Mouse (Mus musculus) myocyte (in vitro differentiated cells): Measurements from ENCODE around the gene Olfr45. TPM values are rescaled to one million over a fixed set of nuclear protein-coding genes. Genes with fewer than 3 reads are reported as not detected.

ENCODE experiments used
- H3K27me3 ChIP-seq: one replicate; pipeline ENCODE4 v1.6.1; 2011; ENCODE audit not compliant: control insufficient read depth, insufficient read depth, insufficient read length
- H3K36me3 ChIP-seq: one replicate; pipeline ENCODE4 v1.6.1; 2011; ENCODE audit not compliant: control insufficient read depth, insufficient read depth
- H3K4me2 ChIP-seq: one replicate; pipeline ENCODE4 v1.6.1; 2011; ENCODE audit warnings: low read depth, control low read depth
- H3K4me3 ChIP-seq: one replicate; pipeline ENCODE4 v1.5.1; 2011; ENCODE audit warnings: mild to moderate bottlenecking, control low read depth, moderate library complexity
- H3K79me2 ChIP-seq: one replicate; pipeline ENCODE4 v1.6.1; 2011; ENCODE audit not compliant: control insufficient read depth, insufficient read depth
- H3ac ChIP-seq: one replicate; pipeline ENCODE4 v1.6.1; 2011; ENCODE audit not compliant: control insufficient read depth, insufficient read length
- CEBPB ChIP-seq: IDR thresholded peaks from 2 replicates; pipeline ENCODE4 v1.6.1; 2011; ENCODE audit warnings: mild to moderate bottlenecking, moderate library complexity; ENCODE audit not compliant: poor library complexity, insufficient read depth, severe bottlenecking
- E2F4 ChIP-seq: IDR thresholded peaks from one replicate; pipeline ENCODE4 v1.6.1; 2011; ENCODE audit warnings: mild to moderate bottlenecking, control low read depth, moderate library complexity; ENCODE audit not compliant: insufficient read depth
- MAX ChIP-seq: IDR thresholded peaks from one replicate; pipeline ENCODE4 v1.6.1; 2011; ENCODE audit warnings: low read depth, mild to moderate bottlenecking, control low read depth
- MYOD1 ChIP-seq, 3 experiments: IDR thresholded peaks; one replicate each; pipeline ENCODE4 v1.6.1; 2011; ENCODE audit warnings: control low read depth in 2 of 3, low read depth in 2 of 3, mild to moderate bottlenecking in 2 of 3, moderate library complexity in 1 of 3; ENCODE audit not compliant: insufficient read length in 2 of 3, control insufficient read depth in 1 of 3
- MYOG ChIP-seq, 3 experiments: IDR thresholded peaks; one replicate each; pipeline ENCODE4 v1.6.1; 2011; ENCODE audit warnings: control low read depth in 2 of 3, low read depth in 2 of 3, mild to moderate bottlenecking in 2 of 3; ENCODE audit not compliant: insufficient read length in 2 of 3, control insufficient read depth in 1 of 3, insufficient read depth in 1 of 3
- POLR2A ChIP-seq: IDR thresholded peaks from one replicate; pipeline ENCODE4 v1.6.1; 2011; ENCODE audit warnings: low read depth, mild to moderate bottlenecking, control low read depth, moderate library complexity; ENCODE audit not compliant: insufficient read length
- POLR2AphosphoS2 ChIP-seq: IDR thresholded peaks from one replicate; pipeline ENCODE4 v1.6.1; 2011; ENCODE audit warnings: low read depth, control low read depth; ENCODE audit not compliant: insufficient read length
- REST ChIP-seq: IDR thresholded peaks from one replicate; pipeline ENCODE4 v1.6.1; 2011; ENCODE audit warnings: mild to moderate bottlenecking, control low read depth, moderate library complexity; ENCODE audit not compliant: insufficient read depth, insufficient read length
- SRF ChIP-seq: IDR thresholded peaks from one replicate; pipeline ENCODE4 v1.6.1; 2011; ENCODE audit warnings: low read depth; ENCODE audit not compliant: control insufficient read depth, insufficient read length
- TCF12 ChIP-seq: IDR thresholded peaks from one replicate; pipeline ENCODE4 v1.6.1; 2011; ENCODE audit warnings: mild to moderate bottlenecking, control low read depth; ENCODE audit not compliant: poor library complexity, insufficient read depth, severe bottlenecking
- TCF3 ChIP-seq: IDR thresholded peaks from one replicate; pipeline ENCODE4 v1.6.1; 2011; ENCODE audit warnings: low read depth, control low read depth; ENCODE audit not compliant: insufficient read length
- USF1 ChIP-seq: IDR thresholded peaks from one replicate; pipeline ENCODE4 v1.6.1; 2011; ENCODE audit warnings: low read depth, mild to moderate bottlenecking, control low read depth, moderate library complexity
- polyA plus RNA-seq: library from polyadenylated mRNA; unstranded; fragments of >200 nt; fragmentation: generic; extraction: Trizol; gene quantifications from one replicate; pipeline ENCODE4 v1.2.1, GENCODE M21; 2012; ENCODE audit warnings: missing spikeins

Olfr45 gene
- polyA plus RNA-seq, 1 experiment, result not detected

GRCm38 (mm10) chr7:140721095-140721494 lies 39.3 kb downstream of the Olfr45 start:
- Histone ChIP-seq H3K36me3 (no peaks in the 10 kb centered on the region), H3K27me3 (no peaks in the 10 kb centered on the region), H3ac (no peak overlapping the region), H3K4me2 (no peak overlapping the region), H3K79me2 (no peaks in the 10 kb centered on the region), H3K4me3 (no peak overlapping the region)
- no peak for TF ChIP-seq TCF3

GRCm38 (mm10) chr7:140725558-140725957 lies 43.8 kb downstream of the Olfr45 start:
- Histone ChIP-seq H3K36me3 (no peaks in the 10 kb centered on the region), H3ac (no peak overlapping the region), H3K79me2 (no peaks in the 10 kb centered on the region), H3K27me3 (no peaks in the 10 kb centered on the region), H3K4me3 (no peak overlapping the region), H3K4me2 (no peak overlapping the region)
- TF ChIP-seq MYOD1 (IDR thresholded peaks at IDR 0.05; ENCODE audit: control insufficient read depth in 1 of 3, insufficient read length in 2 of 3, low read depth in 2 of 3) (no peak), POLR2AphosphoS2 (no peak), CEBPB (no peak), USF1 (no peak), SRF (no peak), MYOG (IDR thresholded peaks at IDR 0.05; ENCODE audit: control insufficient read depth in 1 of 3, insufficient read depth in 1 of 3, insufficient read length in 2 of 3, low read depth in 2 of 3) (no peak), REST (no peak), TCF12 (no peak), POLR2A (no peak), E2F4 (no peak)

- Histone ChIP-seq H3ac (no peak overlapping the region), H3K27me3 (no peaks in the 10 kb centered on the region), H3K79me2 (no peaks in the 10 kb centered on the region), H3K4me2 (no peak overlapping the region), H3K36me3 (no peaks in the 10 kb centered on the region), H3K4me3 (no peak overlapping the region)
- TF ChIP-seq POLR2A (no peak), TCF3 (no peak), SRF (no peak), MAX (no peak), CEBPB (no peak), REST (no peak), MYOG (IDR thresholded peaks at IDR 0.05; ENCODE audit: control insufficient read depth in 1 of 3, insufficient read depth in 1 of 3, insufficient read length in 2 of 3, low read depth in 2 of 3) (no peak), USF1 (no peak), TCF12 (no peak), MYOD1 (IDR thresholded peaks at IDR 0.05; ENCODE audit: control insufficient read depth in 1 of 3, insufficient read length in 2 of 3, low read depth in 2 of 3) (no peak), E2F4 (no peak), POLR2AphosphoS2 (no peak)
These were observed 51.4 kb downstream of the Olfr45 start for GRCm38 (mm10) chr7:140733162-140733561.

Other genes starting within 250 kb of the Olfr45 start
- not detected for gene Olfr533, start 218.6 kb upstream of the Olfr45 start, polyA plus RNA-seq
- gene Olfr535, start 197.7 kb upstream of the Olfr45 start, polyA plus RNA-seq, result not detected
- 0.05 TPM for gene Olfr536, start 174.6 kb upstream of the Olfr45 start, polyA plus RNA-seq
- not detected for gene Olfr538, start 114.1 kb upstream of the Olfr45 start, polyA plus RNA-seq
- gene Olfr46, start 80.7 kb upstream of the Olfr45 start, polyA plus RNA-seq, result not detected
- not detected for gene Olfr61, start 53.0 kb upstream of the Olfr45 start, polyA plus RNA-seq
- gene Olfr53, start 35.5 kb upstream of the Olfr45 start, polyA plus RNA-seq, result not detected
- gene Olfr539, start 22.0 kb upstream of the Olfr45 start, polyA plus RNA-seq, result not detected
- not detected for gene Olfr541, start 15.3 kb downstream of the Olfr45 start, polyA plus RNA-seq
- gene Cyp2e1, start 81.8 kb downstream of the Olfr45 start, polyA plus RNA-seq, result not detected
- gene Syce1, start 105.9 kb downstream of the Olfr45 start, polyA plus RNA-seq, result not detected
- 0.13 TPM for gene Zfp941, start 140.2 kb downstream of the Olfr45 start, polyA plus RNA-seq
- gene Urah, start 153.1 kb downstream of the Olfr45 start, polyA plus RNA-seq, result 0.13 TPM
- gene Scgb1c1, start 163.6 kb downstream of the Olfr45 start, polyA plus RNA-seq, result not detected
- gene Odf3, start 165.9 kb downstream of the Olfr45 start, polyA plus RNA-seq, result 0.07 TPM
- gene Gm45785, start 174.4 kb downstream of the Olfr45 start, polyA plus RNA-seq, result not detected
- 123 TPM for gene Ric8a, start 175.0 kb downstream of the Olfr45 start, polyA plus RNA-seq
- gene Bet1l, start 175.6 kb downstream of the Olfr45 start, polyA plus RNA-seq, result 25.8 TPM
- gene Psmd13, start 200.0 kb downstream of the Olfr45 start, polyA plus RNA-seq, result 201 TPM
- 28.8 TPM for gene Sirt3, start 200.4 kb downstream of the Olfr45 start, polyA plus RNA-seq
- 534 TPM for gene Cox8b, start 218.5 kb downstream of the Olfr45 start, polyA plus RNA-seq
- 0.01 TPM for gene Nlrp6, start 239.0 kb downstream of the Olfr45 start, polyA plus RNA-seq